Mouse (Mus musculus) neural tube, embryonic 14.5 days (tissue): ENCODE measurements around the gene Ehmt1. TPM values are rescaled to one million over a fixed set of nuclear protein-coding genes. Genes with fewer than 3 reads are reported as not detected.
A peak's percentile ranks its signal among the peaks of the same experiment; 100 is the strongest.

Experiments used
- ATAC-seq: fragments of 200-750 bp; cut with Nextera tagmentation; 2 replicates; pipeline ENCODE4 v1.8.0; 2017; ENCODE audit warnings: low read depth, mild to moderate bottlenecking, moderate TSS enrichment, moderate library complexity
- H3K27ac ChIP-seq: fragments of 300-500 bp; sonication (generic); 2 replicates; pipeline ENCODE4 v1.5.1; 2014; ENCODE audit warnings: low read depth, mild to moderate bottlenecking, control low read depth, low read length, moderate library complexity, mixed read lengths
- H3K27me3 ChIP-seq: fragments of 300-500 bp; sonication (generic); 2 replicates; pipeline ENCODE4 v1.6.1; 2014; ENCODE audit warnings: low read length; ENCODE audit not compliant: control insufficient read depth, insufficient read depth
- H3K36me3 ChIP-seq: fragments of 300-500 bp; sonication (generic); 2 replicates; pipeline ENCODE4 v1.6.1; 2014; ENCODE audit warnings: low read length, mixed read lengths; ENCODE audit not compliant: control insufficient read depth, insufficient read depth
- H3K4me1 ChIP-seq: fragments of 300-500 bp; sonication (generic); 2 replicates; pipeline ENCODE4 v1.6.1; 2014; ENCODE audit warnings: low read length; ENCODE audit not compliant: control insufficient read depth, insufficient read depth
- H3K4me2 ChIP-seq: fragments of 300-500 bp; sonication (generic); 2 replicates; pipeline ENCODE4 v1.6.1; 2014; ENCODE audit warnings: mild to moderate bottlenecking, low read depth, low read length, control low read depth
- H3K4me3 ChIP-seq: fragments of 300-500 bp; sonication (generic); 2 replicates; pipeline ENCODE4 v1.5.1; 2014; ENCODE audit warnings: low read depth, low read length, control low read depth, mixed read lengths
- H3K9ac ChIP-seq: fragments of 300-500 bp; sonication (generic); replicated peaks from 2 replicates; pipeline ENCODE4 v1.6.1; 2014; ENCODE audit warnings: low read depth, mild to moderate bottlenecking, control low read depth, low read length, mixed read lengths
- H3K9me3 ChIP-seq: fragments of 300-500 bp; sonication (generic); 2 replicates; pipeline ENCODE4 v1.6.1; 2016; ENCODE audit warnings: low read length; ENCODE audit not compliant: control insufficient read depth
- WGBS: fragments of 180-500 bp; shearing (Covaris S2); extraction: QIAGEN DNeasy Blood & Tissue Kit; methylation state at CpG from one replicate; pipeline ENCODE4 v1.1.7; 2014; 5-methylcytosine and 5-hydroxymethylcytosine counted together
- microRNA-seq: library from miRNA; unstranded; fragments of <30 nt; microRNA quantifications from one replicate; pipeline ENCODE4, GENCODE M21; 2016
- polyA plus RNA-seq: library from polyadenylated mRNA; unstranded; fragments of >200 nt; fragmentation: Nextera tagmentation; extraction: Ambion mirVana; gene quantifications from 2 replicates; pipeline ENCODE4 v1.2.1, GENCODE M21; 2014

The Ehmt1 gene
- polyA plus RNA-seq, 1 experiment from 2014 or later, result 90.8 TPM

DNA sequence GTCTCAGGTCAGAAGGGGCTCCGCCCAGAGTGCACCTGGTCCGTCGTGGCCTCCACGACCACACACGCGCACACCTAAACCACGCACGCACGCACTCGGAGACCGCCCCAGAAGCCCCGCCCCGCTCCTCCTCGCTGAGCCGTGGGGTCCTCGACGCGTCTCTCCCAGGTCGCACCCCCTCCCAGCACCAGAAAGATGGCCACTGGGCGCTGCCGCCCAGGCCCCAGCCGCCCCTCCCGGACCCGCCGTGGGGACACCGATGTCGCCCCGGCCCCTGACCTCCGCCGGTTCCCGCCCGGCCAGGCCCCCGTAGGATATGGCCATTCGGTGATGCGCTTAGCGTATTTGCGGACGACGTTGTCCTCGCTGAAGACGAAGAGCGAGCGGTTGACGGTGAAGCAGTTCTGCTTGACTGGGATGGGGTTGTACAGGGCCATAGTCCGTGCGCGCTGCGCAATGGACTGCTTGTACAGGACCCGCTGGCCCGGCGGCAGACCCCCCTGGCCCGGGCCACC is 156.9 kb downstream of the Ehmt1 start:
- H3K27me3 ChIP-seq, result 0 out of 2 replicates have a peak, but pooled peaks cover 2% of the 10 kb centered on the region
- H3K4me2 ChIP-seq, result peak overlapping the region; percentile 83
- peak overlapping the region; percentile 84 for H3K9ac ChIP-seq
- peak; percentile 75 for ATAC-seq
- H3K4me1 ChIP-seq, result no peaks in the 10 kb centered on the region
- no peaks in the 10 kb centered on the region for H3K36me3 ChIP-seq
- under 1% methylated on average over 45 of the region's 52 CpGs for WGBS
- H3K9me3 ChIP-seq, result no peaks in the 10 kb centered on the region
- H3K4me3 ChIP-seq, result peak overlapping the region; percentile 76
- H3K27ac ChIP-seq, result peak overlapping the region; percentile 62

DNA sequence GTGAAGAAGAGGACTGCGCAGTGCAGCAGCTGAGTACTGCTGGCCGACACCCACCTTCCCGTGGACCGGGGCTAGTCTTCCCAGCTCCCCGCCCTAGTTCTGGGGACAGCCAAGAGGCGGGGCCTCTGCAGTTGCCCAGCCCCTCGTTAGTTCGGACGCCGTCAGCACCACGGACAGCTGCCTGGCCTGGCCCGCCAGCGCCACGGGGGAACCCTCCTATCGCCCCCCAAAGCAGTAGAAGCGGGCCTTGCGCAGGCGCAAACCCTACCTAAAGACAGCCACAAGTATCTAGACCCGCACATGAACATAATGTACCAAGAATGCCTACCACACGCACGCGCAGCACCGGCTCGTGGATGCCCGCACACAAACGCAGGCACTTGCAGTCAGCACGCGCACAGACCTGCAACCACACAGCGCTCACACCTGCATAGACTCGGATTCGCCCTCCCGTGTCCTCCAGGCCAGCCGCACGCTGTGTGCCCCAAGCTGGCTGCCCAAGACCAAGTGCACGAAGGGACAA is 157.4 kb downstream of the Ehmt1 start:
- peak overlapping the region; percentile 62; the same call in 1 of the 2 replicates for H3K27ac ChIP-seq
- H3K9ac ChIP-seq, result peak overlapping the region; percentile 84
- H3K4me2 ChIP-seq, result peak overlapping the region; percentile 83
- no peaks in the 10 kb centered on the region for H3K4me1 ChIP-seq
- peak overlapping the region; percentile 76 for H3K4me3 ChIP-seq
- 0 out of 2 replicates have a peak, but pooled peaks cover 2% of the 10 kb centered on the region for H3K27me3 ChIP-seq
- WGBS, result under 1% methylated on average over 35 of the region's 35 CpGs
- ATAC-seq, result peak; percentile 72
- no peaks in the 10 kb centered on the region for H3K36me3 ChIP-seq
- H3K9me3 ChIP-seq, result no peaks in the 10 kb centered on the region

DNA sequence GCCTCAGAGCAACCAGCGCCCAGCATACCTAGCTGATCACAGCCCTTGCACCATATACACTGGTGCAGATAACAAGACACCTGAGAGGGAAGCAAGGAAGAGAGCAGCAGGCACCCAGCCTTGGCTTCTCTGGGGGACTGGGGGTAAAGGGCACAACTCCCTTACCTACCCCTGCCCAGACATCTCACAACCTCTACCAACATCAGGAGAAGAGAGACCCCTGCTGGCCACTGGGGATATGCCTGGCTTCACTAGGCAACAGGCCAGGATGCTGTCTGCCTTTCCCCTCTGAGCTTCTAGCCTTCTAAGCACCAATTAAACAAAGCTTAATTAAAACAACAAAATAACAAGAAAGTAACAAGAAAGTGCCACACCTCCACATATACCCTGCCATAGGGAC is 164.1 kb downstream of the Ehmt1 start:
- H3K27me3 ChIP-seq, result no peaks in the 10 kb centered on the region
- WGBS, result 100% methylated on average over 1 of the region's 1 CpGs
- no peak overlapping the region for H3K4me2 ChIP-seq
- H3K4me1 ChIP-seq, result no peaks in the 10 kb centered on the region
- H3K27ac ChIP-seq, result no peak overlapping the region
- H3K9ac ChIP-seq, result no peak overlapping the region
- peaks cover 18% of the 10 kb centered on the region; the same call in 1 of the 2 replicates for H3K36me3 ChIP-seq
- no peak for ATAC-seq
- H3K4me3 ChIP-seq, result no peak overlapping the region
- H3K9me3 ChIP-seq, result no peaks in the 10 kb centered on the region

DNA sequence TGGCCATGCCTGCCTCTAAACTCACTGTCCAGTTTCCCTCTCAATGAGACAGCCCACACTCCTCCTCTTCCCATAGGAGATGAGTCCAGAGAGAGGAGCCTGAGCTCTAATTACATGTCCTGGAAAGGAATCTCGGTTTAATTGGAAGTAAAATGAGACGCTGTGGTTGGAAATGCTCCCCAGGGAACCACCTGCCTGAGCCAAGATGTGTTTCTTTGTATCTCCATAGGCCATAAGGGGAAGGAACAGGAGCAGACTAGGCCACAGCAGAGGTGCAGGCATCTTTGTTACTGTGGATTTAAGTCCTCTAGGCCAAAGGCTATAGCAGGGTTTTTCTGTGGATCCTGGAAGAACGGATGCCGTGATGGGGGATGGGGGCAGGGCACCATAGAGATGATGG is 166.8 kb downstream of the Ehmt1 start:
- ATAC-seq, result no peak
- 54% methylated on average over 4 of the region's 4 CpGs for WGBS
- Histone ChIP-seq H3K27ac (no peak overlapping the region), H3K4me2 (no peak overlapping the region), H3K9ac (no peak overlapping the region), H3K9me3 (no peaks in the 10 kb centered on the region), H3K4me3 (no peak overlapping the region), H3K27me3 (no peaks in the 10 kb centered on the region), H3K4me1 (no peaks in the 10 kb centered on the region), H3K36me3 (peaks cover 19% of the 10 kb centered on the region; the same call in 1 of the 2 replicates)

DNA sequence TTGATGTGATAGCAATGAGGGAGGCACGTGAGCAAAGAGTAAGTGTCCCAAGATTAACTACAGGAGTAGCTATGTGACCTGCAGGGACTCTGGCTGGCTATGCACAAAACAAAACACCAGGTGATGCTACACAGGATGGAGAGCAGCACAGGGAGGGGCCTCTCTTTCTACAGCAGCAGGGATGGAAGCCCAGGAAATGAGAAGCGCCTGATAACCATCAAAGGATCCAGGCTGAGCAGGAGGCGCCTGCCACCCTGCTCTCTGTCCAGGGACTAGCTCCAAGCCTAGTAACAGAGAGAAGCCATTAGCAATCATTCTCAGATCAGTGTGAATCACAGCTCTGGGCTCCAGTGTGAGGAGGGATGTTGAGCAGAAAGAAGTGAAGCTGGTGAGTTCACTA is 169.4 kb downstream of the Ehmt1 start:
- 69% methylated on average over 3 of the region's 3 CpGs for WGBS

DNA sequence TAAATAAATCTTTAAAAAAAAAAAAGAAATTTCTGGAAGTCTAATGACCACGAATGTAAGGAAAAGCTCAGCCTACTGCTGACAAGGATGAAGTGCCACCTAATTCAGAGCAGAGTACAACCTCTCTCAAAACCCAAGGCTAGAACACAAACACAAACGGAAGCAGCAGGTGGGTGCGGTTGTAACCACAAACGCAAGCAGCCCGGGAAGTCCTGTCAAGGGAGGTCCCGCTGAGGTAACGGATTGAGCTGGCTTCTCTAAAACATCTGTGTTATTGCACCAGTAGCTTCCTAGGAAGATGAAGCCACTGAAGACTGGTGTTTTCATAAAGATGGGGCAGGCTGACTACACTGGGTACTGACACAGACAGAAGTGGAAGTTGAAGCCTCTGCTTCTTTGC is 171.5 kb downstream of the Ehmt1 start:
- Histone ChIP-seq H3K36me3 (peaks cover 7% of the 10 kb centered on the region; the same call in 1 of the 2 replicates), H3K4me2 (no peak overlapping the region), H3K4me3 (no peak overlapping the region), H3K9ac (no peak overlapping the region), H3K4me1 (no peaks in the 10 kb centered on the region), H3K27me3 (no peaks in the 10 kb centered on the region), H3K9me3 (no peaks in the 10 kb centered on the region), H3K27ac (no peak overlapping the region)
- no peak for ATAC-seq
- WGBS, result 76% methylated on average over 7 of the region's 7 CpGs

More for the DNA sequence above, 169.4 kb downstream of the Ehmt1 start:
- no peak for ATAC-seq
- no peaks in the 10 kb centered on the region for H3K27me3 ChIP-seq
- H3K27ac ChIP-seq, result no peak overlapping the region
- no peaks in the 10 kb centered on the region for H3K9me3 ChIP-seq
- H3K36me3 ChIP-seq, result peaks cover 16% of the 10 kb centered on the region; the same call in 1 of the 2 replicates
- H3K4me3 ChIP-seq, result no peak overlapping the region
- no peak overlapping the region for H3K9ac ChIP-seq
- H3K4me1 ChIP-seq, result no peaks in the 10 kb centered on the region
- H3K4me2 ChIP-seq, result no peak overlapping the region

Small RNA genes lying within 50 kb of the gene (microRNA-seq; reads per million reads assigned to microRNA genes)
- gene Gm22875, result not detected

Other genes with a start within 250 kb of the Ehmt1 start
- gene Cacna1b, start 156.5 kb downstream of the Ehmt1 start, polyA plus RNA-seq, result 19.1 and 20.3 TPM in 2 replicates
- gene Arrdc1, start 15.6 kb upstream of the Ehmt1 start, polyA plus RNA-seq, result 30.2 and 31.6 TPM in 2 replicates
- gene Zmynd19, start 30.2 kb upstream of the Ehmt1 start, polyA plus RNA-seq, result 18.1 and 26.0 TPM in 2 replicates
- 34.0 and 39.6 TPM in 2 replicates for gene Dph7, start 42.8 kb upstream of the Ehmt1 start, polyA plus RNA-seq
- 173 and 181 TPM in 2 replicates for gene Mrpl41, start 55.5 kb upstream of the Ehmt1 start, polyA plus RNA-seq
- 3.5 and 3.7 TPM in 2 replicates for gene Pnpla7, start 56.4 kb upstream of the Ehmt1 start, polyA plus RNA-seq
- gene Nsmf, start 134.7 kb upstream of the Ehmt1 start, polyA plus RNA-seq, result 137 and 143 TPM in 2 replicates
- 0.27 TPM in 1 of 2 replicates, not detected in the other for gene Entpd8, start 160.7 kb upstream of the Ehmt1 start, polyA plus RNA-seq
- 0.17 TPM in 1 of 2 replicates, not detected in the other for gene Noxa1, start 175.5 kb upstream of the Ehmt1 start, polyA plus RNA-seq